Mouse (Mus musculus) T-helper 2 cell (primary cell): Measurements from ENCODE around the gene Hibch.
"Not testable (repeated sequence)": the region's sequence is repeated elsewhere in the genome, so short reads cannot be mapped to it uniquely, and the experiment has no call there.

Experiments
- in situ Hi-C: fragments of 300-600 bp; cut with MboI, MseI; formaldehyde crosslinking; loops from one replicate; pipeline ENCODE4 v1.15.1; 2025; ENCODE audit warnings: high pct_unique_total_duplicates

Hibch gene

DNA sequence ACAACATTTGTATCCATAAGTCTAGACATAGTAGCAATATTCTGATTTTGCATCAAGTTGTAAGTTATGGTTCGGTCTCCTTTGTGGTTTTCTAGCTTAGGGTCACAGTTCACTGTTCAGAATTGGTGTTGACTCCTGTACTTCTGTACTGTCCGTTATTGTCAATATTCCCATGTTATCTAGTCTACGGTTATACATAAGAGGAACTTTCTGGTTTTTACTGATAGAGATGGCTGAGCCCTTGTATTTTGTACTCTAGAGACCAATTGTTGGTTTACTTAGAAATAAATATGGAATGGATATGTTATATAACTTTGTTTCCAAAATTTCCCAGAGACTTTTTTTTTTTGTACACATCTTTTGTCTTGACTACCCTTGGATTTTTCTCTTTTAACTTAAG, 21.3 kb downstream of the Hibch start:
- in situ Hi-C loops, result no loop called here

GRCm38 (mm10) chr1:52867876-52868275, 23.1 kb downstream of the Hibch start:
- in situ Hi-C loops, result no loop called here

- in situ Hi-C loops, result no loop called here
Measured at GRCm38 (mm10) chr1:52884208-52884607, 39.5 kb downstream of the Hibch start.

GRCm38 (mm10) chr1:52909783-52910182, 65.1 kb downstream of the Hibch start:
- in situ Hi-C loops, result no loop called here

GRCm38 (mm10) chr1:52916655-52917054, 71.9 kb downstream of the Hibch start:
- in situ Hi-C loops, result no loop called here

DNA sequence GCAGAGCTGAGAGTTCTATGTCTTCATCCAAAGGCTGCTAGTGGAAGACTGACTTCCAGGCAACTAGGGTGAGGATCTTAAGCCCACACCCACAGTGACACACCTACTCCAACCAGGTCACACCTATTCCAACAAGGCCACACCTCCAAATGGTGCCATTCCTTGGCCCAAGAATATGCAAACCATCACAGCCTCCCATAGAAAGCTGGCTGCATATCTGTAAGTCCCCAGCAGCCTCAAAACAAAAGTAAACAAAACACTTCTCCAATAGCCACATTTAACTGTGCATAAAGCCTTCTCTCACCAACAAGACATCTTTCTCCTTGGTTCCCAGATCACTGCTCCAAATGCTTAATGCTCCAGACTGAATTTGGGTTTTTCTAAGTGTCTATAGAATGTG, 74.2 kb downstream of the Hibch start:
- in situ Hi-C loops, result not testable (repeated sequence)

- in situ Hi-C loops, result not testable (repeated sequence)
Measured at GRCm38 (mm10) chr1:52924482-52924881, 79.8 kb downstream of the Hibch start.

DNA sequence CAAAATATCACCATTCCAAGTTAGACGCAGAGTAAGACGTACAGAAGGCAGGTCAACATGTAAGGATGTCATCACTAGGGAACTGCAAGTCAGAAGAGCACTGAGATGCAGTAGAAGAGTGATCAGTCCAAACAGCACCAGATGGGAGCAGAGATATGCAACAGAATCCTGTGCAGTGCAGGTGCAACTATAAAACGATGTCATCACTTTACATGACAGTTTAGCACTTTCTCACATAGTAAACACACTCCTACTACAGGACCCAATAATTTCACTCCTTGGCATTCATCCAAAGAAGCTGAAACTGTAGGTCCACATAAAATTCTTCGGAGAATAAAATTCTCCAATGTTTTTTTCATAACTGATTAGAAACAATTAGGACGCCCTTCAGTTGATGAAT, 89.8 kb downstream of the Hibch start:
- in situ Hi-C loops, result no loop called here

- in situ Hi-C loops, result no loop called here
Measured at GRCm38 (mm10) chr1:52939021-52939420, 94.3 kb downstream of the Hibch start.

GRCm38 (mm10) chr1:52947895-52948294, 103.2 kb downstream of the Hibch start:
- in situ Hi-C loops, result no loop called here

- in situ Hi-C loops, result loop anchor here (10.0 kb wide), 1 partner anchor 307 kb away; no protein-coding TSS in a partner anchor
Measured at GRCm38 (mm10) chr1:52951146-52951868, 106.6 kb downstream of the Hibch start.

- in situ Hi-C loops, result loop anchor here (10.0 kb wide), 1 partner anchor 307 kb away; no protein-coding TSS in a partner anchor
Measured at GRCm38 (mm10) chr1:52952143-52952542, 107.4 kb downstream of the Hibch start.

DNA sequence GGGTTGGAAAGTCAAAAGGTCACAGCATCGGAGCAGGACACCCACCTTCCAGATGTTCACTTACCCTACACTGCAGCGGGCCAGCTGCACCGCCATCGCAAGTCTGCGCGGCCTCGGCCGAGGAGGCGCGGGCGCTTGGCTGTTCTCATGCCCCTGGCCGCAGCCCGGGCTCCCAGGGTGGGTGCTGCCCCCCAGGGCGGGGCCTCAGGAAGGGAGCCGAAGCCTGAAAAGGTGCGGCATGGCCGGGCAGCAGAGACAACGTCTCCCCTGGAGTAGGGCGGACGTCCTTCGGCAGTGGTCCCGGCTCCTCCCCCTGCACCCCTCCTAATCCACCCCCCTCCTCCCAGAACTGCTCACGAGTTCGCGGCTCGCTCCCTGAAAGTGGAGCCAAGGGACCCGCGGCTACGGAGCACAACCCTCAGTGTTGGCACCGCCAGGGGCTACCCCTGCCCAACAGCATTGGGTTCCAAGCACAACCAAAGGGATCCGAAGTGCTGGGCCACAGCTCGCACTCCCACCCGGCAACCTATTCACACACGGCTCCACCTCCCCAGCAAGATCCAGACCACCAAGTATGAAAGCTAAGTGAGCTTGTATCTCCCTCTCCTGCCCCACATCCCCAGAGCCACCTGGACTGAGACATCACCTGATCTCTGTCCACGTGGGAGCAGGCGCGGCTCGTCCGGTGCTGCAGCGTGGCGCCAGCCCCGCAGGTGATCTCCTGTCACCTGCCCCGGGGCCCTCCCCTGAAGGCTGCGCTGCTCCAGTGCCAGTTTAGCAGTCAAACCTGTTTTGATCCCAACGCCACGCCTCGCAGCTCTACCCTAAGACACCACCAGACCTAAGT, 108.0 kb downstream of the Hibch start:
- in situ Hi-C loops, result loop anchor here (10.0 kb wide), 1 partner anchor 308 kb away; no protein-coding TSS in a partner anchor

DNA sequence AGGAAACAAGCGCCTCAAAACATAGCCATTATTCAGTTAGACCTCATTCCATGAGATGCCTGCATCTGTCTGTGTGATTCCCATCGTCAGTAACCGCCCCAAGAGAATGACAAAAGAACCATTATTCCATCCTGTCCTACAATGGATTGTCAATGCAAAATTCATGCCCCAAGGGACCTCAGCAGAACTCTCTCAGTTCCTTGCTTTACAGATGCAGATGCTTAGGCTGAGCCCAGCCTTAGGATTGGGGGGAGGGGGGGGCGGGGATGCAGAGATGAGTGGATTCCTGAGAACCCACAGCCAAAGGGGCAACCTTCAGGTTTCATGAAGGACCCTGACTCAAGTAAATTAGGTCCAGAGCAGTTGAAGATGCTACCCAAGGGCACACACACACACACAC, 108.8 kb downstream of the Hibch start:
- in situ Hi-C loops, result loop anchor here (10.0 kb wide), 1 partner anchor 309 kb away; no protein-coding TSS in a partner anchor

DNA sequence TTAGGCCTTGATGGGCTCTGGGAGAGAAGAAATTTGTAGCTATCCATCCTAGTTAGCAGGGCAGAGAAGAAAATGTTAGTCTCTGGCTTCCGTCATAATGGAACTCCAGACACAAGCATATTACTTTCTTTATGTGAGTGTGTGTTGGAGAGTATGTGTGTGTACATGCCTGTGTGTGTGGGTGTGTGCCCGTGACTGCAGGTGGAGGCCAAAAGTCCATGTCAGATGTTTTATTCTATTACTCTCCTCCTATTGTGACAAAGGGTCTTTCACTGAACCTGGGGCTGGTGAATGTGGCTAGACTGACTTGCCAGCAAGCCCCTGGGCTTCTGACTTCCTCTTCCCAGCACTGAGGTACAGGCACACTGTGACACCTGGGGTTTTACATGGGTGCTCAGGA, 109.7 kb downstream of the Hibch start:
- in situ Hi-C loops, result loop anchor here (10.0 kb wide), 1 partner anchor 310 kb away; no protein-coding TSS in a partner anchor

DNA sequence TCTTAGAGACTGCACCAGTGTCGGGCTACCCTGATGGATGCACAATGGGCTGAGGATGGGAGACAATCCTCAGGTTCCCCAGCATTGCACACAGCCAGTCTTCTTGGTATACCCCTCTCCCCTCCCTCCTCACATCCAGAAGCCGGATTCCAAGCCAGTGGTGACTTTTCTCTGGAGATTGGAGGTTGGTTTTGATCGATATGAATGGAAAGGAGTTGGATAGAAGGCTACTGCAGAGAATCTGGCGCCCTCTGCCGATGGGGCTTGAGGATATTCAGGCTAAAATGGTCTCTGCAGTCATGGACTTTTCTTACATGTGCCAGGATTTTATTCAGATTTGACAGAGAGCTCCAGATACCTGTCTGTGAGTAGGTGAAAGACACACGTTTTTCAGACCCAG, 110.4 kb downstream of the Hibch start:
- in situ Hi-C loops, result loop anchor here (10.0 kb wide), 1 partner anchor 310 kb away; no protein-coding TSS in a partner anchor

- in situ Hi-C loops, result loop anchor here (10.0 kb wide), 1 partner anchor 312 kb away; no protein-coding TSS in a partner anchor
Measured at GRCm38 (mm10) chr1:52956746-52957145, 112.0 kb downstream of the Hibch start.

- in situ Hi-C loops, result no loop called here
Measured at GRCm38 (mm10) chr1:52960191-52960590, 115.5 kb downstream of the Hibch start.

GRCm38 (mm10) chr1:52963097-52963496, 118.4 kb downstream of the Hibch start:
- in situ Hi-C loops, result no loop called here

GRCm38 (mm10) chr1:52964581-52964980, 119.9 kb downstream of the Hibch start:
- in situ Hi-C loops, result no loop called here
